Mouse (Mus musculus) layer of hippocampus, adult 2 months (tissue): ENCODE data around the gene Gng2. TPM values are rescaled to one million over a fixed set of nuclear protein-coding genes. Genes with fewer than 3 reads are reported as not detected.

ENCODE experiments used
- DNase-seq, 2 experiments: peaks; one replicate each; pipeline ENCODE4 v3.0.0; 2022; ENCODE audit warnings: low spot score in 2 of 2
- H3K27ac ChIP-seq: fragments of 200-600 bp; 2 replicates; pipeline ENCODE4 v1.8.1; 2022
- H3K4me3 ChIP-seq: fragments of 200-600 bp; 2 replicates; pipeline ENCODE4 v1.8.1; 2022; ENCODE audit warnings: mild to moderate bottlenecking
- CTCF ChIP-seq: fragments of 200-600 bp; conservative IDR thresholded peaks from 2 replicates; pipeline ENCODE4 v1.8.1; 2022; ENCODE audit warnings: antibody characterized with exemption, mild to moderate bottlenecking, moderate library complexity
- total RNA-seq, 2 experiments: library from RNA; stranded (reverse); gene quantifications; 2 replicates each; pipeline ENCODE4 v1.2.3; 2021

Gng2 gene
- total RNA-seq, 2 experiments from 2014 or later, result 285 to 305 TPM

DNA sequence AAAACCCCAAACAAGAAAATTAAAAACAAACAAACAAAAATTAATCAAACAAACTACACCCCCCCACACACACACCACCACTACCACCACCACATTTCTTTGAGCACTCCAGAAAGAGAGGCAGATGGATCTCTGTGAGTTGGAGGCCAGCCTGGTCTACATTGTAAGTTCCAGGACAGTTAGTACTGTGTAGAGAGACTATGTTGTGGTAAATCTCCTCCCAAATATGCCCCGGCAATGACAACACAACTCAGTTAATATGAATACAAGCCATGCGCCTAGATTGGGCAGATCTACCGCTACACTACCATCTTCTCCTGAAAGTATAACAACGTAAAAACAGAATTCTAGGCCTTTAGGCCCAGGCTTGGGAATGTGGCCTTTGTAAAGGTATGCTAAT, 117.1 kb downstream of the Gng2 start:
- no peak overlapping the region for H3K27ac ChIP-seq
- DNase-seq, result no peak
- TF ChIP-seq CTCF, result no peak
- H3K4me3 ChIP-seq, result no peak overlapping the region

GRCm38 (mm10) chr14:19858808-19859776, 118.3 kb downstream of the Gng2 start:
- DNase-seq, result peak; percentile 33 to 63
- peak overlapping the region; percentile 49 for H3K4me3 ChIP-seq
- peak overlapping the region; percentile 88 for H3K27ac ChIP-seq
- peak; percentile 72 for TF ChIP-seq CTCF

- no peak overlapping the region for H3K27ac ChIP-seq
- no peak for DNase-seq
- no peak overlapping the region for H3K4me3 ChIP-seq
- TF ChIP-seq CTCF, result no peak
Measured at GRCm38 (mm10) chr14:19858279-19858678, 119.1 kb downstream of the Gng2 start.

- no peak for DNase-seq
- TF ChIP-seq CTCF, result no peak
Measured at GRCm38 (mm10) chr14:19853471-19853870, 124.0 kb downstream of the Gng2 start.

DNA sequence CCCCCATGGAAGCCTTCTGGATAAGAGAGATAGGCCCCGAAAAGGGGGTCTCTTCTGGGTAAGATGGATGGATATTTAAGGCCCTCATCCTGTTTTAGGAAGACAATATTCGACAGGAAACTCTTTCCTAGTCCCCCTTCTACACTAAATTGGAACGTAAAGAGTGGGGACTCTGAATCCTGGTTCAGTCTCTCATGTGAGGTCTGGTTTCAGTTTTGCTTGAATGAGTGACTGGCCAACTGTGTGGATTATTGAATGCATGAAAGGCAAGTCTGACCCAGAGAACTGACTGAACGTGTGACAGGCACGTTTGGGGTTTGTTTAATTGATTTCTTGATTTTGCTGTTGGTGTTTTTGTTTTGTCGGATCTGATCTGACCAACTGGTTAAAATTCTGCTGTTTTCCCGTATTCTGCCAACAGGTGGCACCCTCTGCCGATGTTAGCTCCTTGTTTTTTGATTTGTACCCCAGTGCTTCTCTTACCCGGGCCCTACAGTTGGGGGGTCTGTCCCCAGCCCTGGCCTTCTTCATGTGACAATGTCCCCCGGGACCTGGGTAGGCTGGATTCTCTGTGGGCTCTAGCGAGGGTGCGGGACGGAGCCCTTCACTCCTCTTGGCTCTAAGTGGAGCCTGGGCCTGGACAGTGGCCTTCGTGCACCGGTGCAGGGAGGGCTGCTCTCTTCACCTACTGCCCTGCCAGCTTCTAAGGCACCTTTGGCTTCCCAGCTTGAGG, 137.7 kb downstream of the Gng2 start:
- peak overlapping the region; percentile 52 for H3K4me3 ChIP-seq
- DNase-seq, result peak; percentile 58 to 82
- TF ChIP-seq CTCF, result peak; percentile 88
- peak overlapping the region; percentile 61; the same call in 1 of the 2 replicates for H3K27ac ChIP-seq

More at GRCm38 (mm10) chr14:19853471-19853870, 124.0 kb downstream of the Gng2 start:
- H3K4me3 ChIP-seq, result no peak overlapping the region
- no peak overlapping the region for H3K27ac ChIP-seq

- no peak overlapping the region for H3K4me3 ChIP-seq
- no peak for TF ChIP-seq CTCF
- DNase-seq, result no peak
- H3K27ac ChIP-seq, result no peak overlapping the region
Measured at GRCm38 (mm10) chr14:19836289-19836688, 141.1 kb downstream of the Gng2 start.

- Histone ChIP-seq H3K4me3 (no peak overlapping the region), H3K27ac (peak overlapping the region; percentile 36; the same call in 1 of the 2 replicates)
- DNase-seq, result no peak
Measured at GRCm38 (mm10) chr14:19825481-19825880, 151.9 kb downstream of the Gng2 start.

DNA sequence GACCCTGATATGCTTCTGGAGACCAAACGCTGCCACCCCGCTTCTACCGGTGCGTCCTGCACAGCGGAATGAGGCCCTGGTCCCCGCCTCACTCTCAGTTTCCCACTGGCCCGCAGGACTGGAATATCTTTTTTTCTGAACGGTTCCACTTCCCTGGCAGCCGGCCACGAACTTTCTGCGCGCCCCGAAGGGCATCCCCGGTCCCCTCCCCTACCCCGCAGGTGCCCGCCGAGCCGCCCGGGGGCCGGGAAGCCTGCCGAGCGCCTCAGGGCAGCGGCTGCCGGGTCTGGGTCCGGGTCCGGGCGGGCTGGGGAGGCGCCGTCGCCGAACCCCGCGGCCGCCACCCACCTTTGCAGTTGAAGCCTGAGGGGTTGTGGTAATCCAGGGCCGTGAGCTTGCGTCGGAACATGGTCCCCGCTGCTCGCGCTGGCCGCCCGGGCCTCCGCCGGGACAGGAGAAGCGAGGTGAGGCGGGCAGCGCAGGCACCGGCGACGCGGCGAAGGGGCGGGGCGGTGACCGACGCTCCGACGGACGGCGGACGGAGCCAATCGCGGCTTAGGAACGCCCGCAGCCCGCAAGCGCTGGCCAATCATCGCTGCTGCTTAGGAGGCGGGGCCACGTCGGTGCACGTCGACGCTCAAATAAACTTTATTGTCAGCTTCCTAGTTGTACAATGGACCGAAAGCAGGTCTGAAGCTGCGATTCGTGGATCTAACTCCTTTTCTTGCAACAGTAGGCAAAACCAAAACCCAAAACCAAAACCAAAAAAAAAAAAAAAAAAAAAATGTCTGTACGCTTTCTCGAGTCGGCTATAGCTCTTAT, 153.9 kb downstream of the Gng2 start, which contains the start of gene Rtraf:
Gene Rtraf, minus strand, starts transcription at position 504 of the 822 bp plus-strand sequence.
- DNase-seq, result peak; percentile 90 to 92
- TF ChIP-seq CTCF, result no peak
- H3K27ac ChIP-seq, result peak within 1 kb of the TSS; percentile 90
- peak within 1 kb of the TSS; percentile 88 for H3K4me3 ChIP-seq

More at GRCm38 (mm10) chr14:19825481-19825880, 151.9 kb downstream of the Gng2 start:
- no peak for TF ChIP-seq CTCF

Other genes starting within 250 kb of the Gng2 start
- gene Nid2, start 226.4 kb downstream of the Gng2 start, total RNA-seq, result 1 to 10 TPM; 1.4 to 2.3 TPM
- 10 to 100 TPM; 51.5 to 56.4 TPM for gene Rtraf, start 153.8 kb downstream of the Gng2 start, total RNA-seq
- 1 to 10 TPM; 4.8 to 5.2 TPM for gene Saysd1, start 160.9 kb upstream of the Gng2 start, total RNA-seq
- under 1 TPM; 0.10 to 0.23 TPM for gene Kcnk5, start 204.2 kb upstream of the Gng2 start, total RNA-seq